Mouse (Mus musculus): Measurements from ENCODE around the gene Krba1. TPM values are rescaled to one million over a fixed set of nuclear protein-coding genes. Genes with fewer than 3 reads are reported as not detected.

Krba1 gene
- total and polyA plus RNA-seq, 2 experiments, result 5.2 to 9.2 TPM

DNA sequence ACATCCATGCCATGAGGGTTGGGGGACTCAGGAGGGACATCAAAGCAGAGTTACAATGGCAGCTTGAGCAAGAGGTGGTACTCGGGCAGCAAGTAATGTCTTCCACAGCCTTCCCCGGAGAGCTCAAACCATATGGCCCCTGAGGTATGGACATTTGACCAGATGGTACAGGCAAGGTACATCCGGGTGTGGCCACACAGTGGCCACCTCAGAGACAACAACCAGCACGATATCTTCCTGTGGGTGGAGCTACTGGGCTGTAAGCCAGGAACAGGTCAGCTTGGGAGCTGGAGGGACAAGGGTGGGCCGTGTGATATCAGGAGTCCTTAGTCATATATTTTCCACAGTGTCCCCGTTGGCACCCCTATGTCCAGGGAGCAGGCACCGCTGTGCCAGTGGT, 72.1 kb downstream of the Krba1 start:
- H3K9ac ChIP-seq (ENCODE audit: low read depth, low read length), result no peak overlapping the region
- TF ChIP-seq CTCF (IDR thresholded peaks at IDR 0.05; ENCODE audit: low read depth, low read length) (no peak), POLR2A (IDR thresholded peaks at IDR 0.05; ENCODE audit: extremely low read depth, insufficient read depth, low read length) (no peak)
- 80% methylated on average over 7 of the region's 7 CpGs for WGBS
- H3K27me3 ChIP-seq (ENCODE audit: control insufficient read depth, insufficient read depth, low read length), result no peaks in the 10 kb centered on the region
- no peaks in the 10 kb centered on the region for H3K36me3 ChIP-seq (ENCODE audit: control insufficient read depth, insufficient read depth, low read length)
- no peak for DNase-seq (ENCODE audit: extremely low read depth, low read depth, low spot score)
- no peaks in the 10 kb centered on the region for H3K79me2 ChIP-seq (ENCODE audit: control insufficient read depth, insufficient read depth, low read length)
- no peak overlapping the region for H3K4me3 ChIP-seq (ENCODE audit: insufficient read depth, low read depth, low read length)
- H3K27ac ChIP-seq (replicated peaks; ENCODE audit: insufficient read depth, low read depth, low read length), result no peak overlapping the region
- peaks cover 5% of the 10 kb centered on the region; the same call in 1 of the 2 replicates for H3K4me1 ChIP-seq (ENCODE audit: control insufficient read depth, insufficient read depth, low read length)

Other genes starting within 250 kb of the Krba1 start
- 13.9 and 15.9 TPM in 2 replicates for gene Zfp467, start 50.2 kb downstream of the Krba1 start, total RNA-seq (2014; rRNA removed)
- 23.0 and 25.7 TPM in 2 replicates for gene Zfp467, start 50.2 kb downstream of the Krba1 start, polyA plus RNA-seq (2012; rRNA removed)
- gene Sspo, start 52.6 kb downstream of the Krba1 start, total RNA-seq (2014; rRNA removed), result 0.47 and 0.83 TPM in 2 replicates
- gene Sspo, start 52.6 kb downstream of the Krba1 start, polyA plus RNA-seq (2012; rRNA removed), result 1.5 and 2.0 TPM in 2 replicates
- gene Atp6v0e2, start 142.0 kb downstream of the Krba1 start, total RNA-seq (2014; rRNA removed), result 0.37 and 0.47 TPM in 2 replicates
- 0.96 and 1.7 TPM in 2 replicates for gene Atp6v0e2, start 142.0 kb downstream of the Krba1 start, polyA plus RNA-seq (2012; rRNA removed)
- 3.2 and 3.3 TPM in 2 replicates for gene Lrrc61, start 159.2 kb downstream of the Krba1 start, total RNA-seq (2014; rRNA removed)
- gene Lrrc61, start 159.2 kb downstream of the Krba1 start, polyA plus RNA-seq (2012; rRNA removed), result 8.5 and 10.1 TPM in 2 replicates
- gene Rarres2, start 177.2 kb downstream of the Krba1 start, total RNA-seq (2014; rRNA removed), result 1,102 and 1,282 TPM in 2 replicates
- gene Rarres2, start 177.2 kb downstream of the Krba1 start, polyA plus RNA-seq (2012; rRNA removed), result 1,074 and 1,160 TPM in 2 replicates
- not detected in 2 replicates for gene Gm45021, start 194.0 kb downstream of the Krba1 start, total RNA-seq (2014; rRNA removed)
- not detected in 2 replicates for gene Gm45021, start 194.0 kb downstream of the Krba1 start, polyA plus RNA-seq (2012; rRNA removed)
- gene Repin1, start 198.3 kb downstream of the Krba1 start, total RNA-seq (2014; rRNA removed), result 31.1 and 47.2 TPM in 2 replicates
- gene Repin1, start 198.3 kb downstream of the Krba1 start, polyA plus RNA-seq (2012; rRNA removed), result 73.6 and 74.7 TPM in 2 replicates
- gene Gm44965, start 198.4 kb downstream of the Krba1 start, total RNA-seq (2014; rRNA removed), result not detected in 2 replicates
- not detected in 2 replicates for gene Gm44965, start 198.4 kb downstream of the Krba1 start, polyA plus RNA-seq (2012; rRNA removed)
- 0.83 and 1.5 TPM in 2 replicates for gene Zfp775, start 206.5 kb downstream of the Krba1 start, total RNA-seq (2014; rRNA removed)
- gene Zfp775, start 206.5 kb downstream of the Krba1 start, polyA plus RNA-seq (2012; rRNA removed), result 2.0 and 2.4 TPM in 2 replicates
- under 0.01 TPM in 2 replicates for gene AI854703, start 231.2 kb downstream of the Krba1 start, total RNA-seq (2014; rRNA removed)
- 0.06 and 0.10 TPM in 2 replicates for gene AI854703, start 231.2 kb downstream of the Krba1 start, polyA plus RNA-seq (2012; rRNA removed)

Measured in liver, adult 2 months (tissue).